Mouse (Mus musculus) kidney, adult 2 months (tissue): ENCODE results near the gene Hist2h2be. TPM values are rescaled to one million over a fixed set of nuclear protein-coding genes. Genes with fewer than 3 reads are reported as not detected.
"Not testable (repeated sequence)": the region's sequence is repeated elsewhere in the genome, so short reads cannot be mapped to it uniquely, and the experiment has no call there.

Experiments
- DNase-seq: peaks from one replicate; pipeline ENCODE4 v3.0.0; 2021
- H3K27ac ChIP-seq: fragments of 200-500 bp; 2 replicates; pipeline ENCODE4 v1.5.1; 2012; ENCODE audit warnings: low read depth, low read length, control low read depth, inconsistent platforms; ENCODE audit not compliant: insufficient read depth
- H3K27me3 ChIP-seq: fragments of 200-500 bp; replicated peaks from 2 replicates; pipeline ENCODE4 v1.6.1; 2012; ENCODE audit warnings: mild to moderate bottlenecking, moderate library complexity, low read length, inconsistent platforms; ENCODE audit not compliant: control insufficient read depth, insufficient read depth
- H3K36me3 ChIP-seq: fragments of 200-500 bp; 2 replicates; pipeline ENCODE4 v1.6.1; 2012; ENCODE audit warnings: mild to moderate bottlenecking, moderate library complexity, low read length, inconsistent platforms; ENCODE audit not compliant: control insufficient read depth, insufficient read depth
- H3K4me1 ChIP-seq: fragments of 200-500 bp; 2 replicates; pipeline ENCODE4 v1.6.1; 2011; ENCODE audit warnings: low read length; ENCODE audit not compliant: control insufficient read depth, insufficient read depth
- H3K4me3 ChIP-seq: fragments of 200-500 bp; 2 replicates; pipeline ENCODE4 v1.5.1; 2011; ENCODE audit warnings: mild to moderate bottlenecking, low read depth, low read length, control low read depth; ENCODE audit not compliant: insufficient read depth
- CTCF ChIP-seq: fragments of 200-500 bp; conservative IDR thresholded peaks from 2 replicates; pipeline ENCODE4 v1.5.1; 2011; ENCODE audit warnings: low read depth, mild to moderate bottlenecking, control low read depth, low read length, moderate library complexity, mixed read lengths; ENCODE audit not compliant: insufficient read depth, insufficient read length
- POLR2A ChIP-seq: fragments of 200-500 bp; IDR thresholded peaks from one replicate; pipeline ENCODE4 v1.6.1; 2011; ENCODE audit warnings: low read depth, low read length, control low read depth
- WGBS: fragments of 180-500 bp; shearing (Covaris S2); methylation state at CpG from one replicate; pipeline ENCODE4 v1.1.7; 2018; 5-methylcytosine and 5-hydroxymethylcytosine counted together
- polyA plus RNA-seq: library from polyadenylated mRNA; depleted of rRNA; stranded (reverse); fragments of >200 nt; gene quantifications from 2 replicates; pipeline ENCODE4 v1.2.3, GENCODE M21; 2012; rRNA removed

Gene Hist2h2be
- polyA plus RNA-seq: 5.1 and 6.0 TPM in 2 replicates

- H3K27ac ChIP-seq: peak within 1 kb of the TSS; percentile 94
Measured at GRCm38 (mm10) chr3:96220765-96221639, at the start of gene Hist2h2be, which contains the start of gene Hist2h2ac. Hist2h2be (plus strand) TSS chr3:96221119. Hist2h2ac (minus strand) TSS chr3:96220880.

GRCm38 (mm10) chr3:96171583-96172196 is 49.2 kb upstream of the Hist2h2be start:
- H3K36me3 ChIP-seq: peaks cover 1% of the 10 kb centered on the region
- peak overlapping the region; percentile 96 for H3K27ac ChIP-seq
- H3K27me3 ChIP-seq: no peaks in the 10 kb centered on the region
- H3K4me1 ChIP-seq: peaks cover 14% of the 10 kb centered on the region; the same call in 1 of the 2 replicates
- TF ChIP-seq POLR2A (no peak), CTCF (no peak)
- H3K4me3 ChIP-seq: peak overlapping the region; percentile 71
- 9% methylated on average over 18 of the region's 18 CpGs for WGBS
- DNase-seq: no peak

More at GRCm38 (mm10) chr3:96220765-96221639, at the start of gene Hist2h2be, which contains the start of gene Hist2h2ac:
- Histone ChIP-seq H3K36me3 (no peaks in the 10 kb centered on the region), H3K4me3 (peak within 1 kb of the TSS; percentile 74), H3K4me1 (peaks cover 19% of the 10 kb centered on the region; the same call in 1 of the 2 replicates), H3K27me3 (no peaks in the 10 kb centered on the region)
- DNase-seq: peak; percentile 97
- WGBS: under 1% methylated on average over 43 of the region's 43 CpGs
- peak; percentile 86 for TF ChIP-seq POLR2A
- no peak for TF ChIP-seq CTCF

- under 1% methylated on average over 58 of the region's 58 CpGs for WGBS
- TF ChIP-seq POLR2A (peak; percentile 88), CTCF (no peak)
- Histone ChIP-seq H3K4me1 (peaks cover 14% of the 10 kb centered on the region; the same call in 1 of the 2 replicates), H3K27ac (peak within 1 kb of the TSS; percentile 96), H3K27me3 (no peaks in the 10 kb centered on the region), H3K4me3 (peak within 1 kb of the TSS; percentile 96), H3K36me3 (peaks cover 3% of the 10 kb centered on the region)
- DNase-seq: peak; percentile 92
Measured at GRCm38 (mm10) chr3:96172197-96173178, 48.4 kb upstream of the Hist2h2be start, which contains the start of gene Sf3b4. Sf3b4 (plus strand) TSS chr3:96172332.

GRCm38 (mm10) chr3:96173185-96173584 is 47.7 kb upstream of the Hist2h2be start:
- H3K27me3 ChIP-seq: no peaks in the 10 kb centered on the region
- H3K4me1 ChIP-seq: peaks cover 14% of the 10 kb centered on the region; the same call in 1 of the 2 replicates
- WGBS: 33% methylated on average over 7 of the region's 7 CpGs
- no peak overlapping the region for H3K27ac ChIP-seq
- TF ChIP-seq POLR2A: no peak
- TF ChIP-seq CTCF: no peak
- peak overlapping the region; percentile 96 for H3K4me3 ChIP-seq
- peaks cover 4% of the 10 kb centered on the region for H3K36me3 ChIP-seq
- DNase-seq: no peak

GRCm38 (mm10) chr3:96174042-96174441 is 46.9 kb upstream of the Hist2h2be start:
- 81% methylated on average over 4 of the region's 4 CpGs for WGBS
- H3K4me3 ChIP-seq, H3K27me3 ChIP-seq: not testable (repeated sequence)

GRCm38 (mm10) chr3:96175251-96175650 is 45.7 kb upstream of the Hist2h2be start:
- Histone ChIP-seq H3K4me3 (no peak overlapping the region), H3K36me3 (peaks cover 5% of the 10 kb centered on the region), H3K27ac (no peak overlapping the region), H3K4me1 (peaks cover 14% of the 10 kb centered on the region; the same call in 1 of the 2 replicates), H3K27me3 (no peaks in the 10 kb centered on the region)
- no peak for DNase-seq
- WGBS: 95% methylated on average over 6 of the region's 6 CpGs
- no peak for TF ChIP-seq POLR2A
- TF ChIP-seq CTCF: no peak

More at GRCm38 (mm10) chr3:96174042-96174441, 46.9 kb upstream of the Hist2h2be start:
- not testable (repeated sequence) for DNase-seq, H3K36me3 ChIP-seq, H3K27ac ChIP-seq
- H3K4me1 ChIP-seq: peaks cover 14% of the 10 kb centered on the region; the same call in 1 of the 2 replicates
